Mouse (Mus musculus): ENCODE data around the gene Tmem54. TPM values are rescaled to one million over a fixed set of nuclear protein-coding genes. Genes with fewer than 3 reads are reported as not detected.

The Tmem54 gene
- polyA plus RNA-seq, 1 experiment: not detected

DNA sequence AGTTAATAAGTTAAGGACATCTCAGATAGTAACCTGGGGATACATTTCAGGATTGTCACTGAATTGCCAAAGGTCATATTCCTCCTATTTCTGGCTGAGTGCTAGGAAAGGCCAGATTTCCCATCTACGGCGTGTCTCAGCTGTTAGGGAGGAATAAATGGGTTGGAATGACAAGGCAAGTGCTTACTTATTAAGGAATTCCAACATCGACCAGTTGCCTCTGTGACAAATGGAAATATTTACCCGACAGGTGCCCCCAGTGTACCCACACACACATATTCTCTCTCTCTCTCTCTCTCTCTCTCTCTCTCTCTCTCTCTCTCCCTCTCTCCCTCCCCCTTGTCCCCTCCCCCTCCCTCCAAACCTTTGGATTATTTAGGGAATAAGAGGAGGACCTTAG, 40.6 kb downstream of the Tmem54 start:
- Histone ChIP-seq H3K27me3 (replicated peaks) (peaks cover 13% of the 10 kb centered on the region), H3K4me3 (replicated peaks) (no peak overlapping the region), H3K4me1 (peaks cover 66% of the 10 kb centered on the region), H3K36me3 (replicated peaks; ENCODE audit: low read length) (peaks cover 50% of the 10 kb centered on the region), H3K9me3 (no peaks in the 10 kb centered on the region)
- TF ChIP-seq GATA1 (IDR thresholded peaks at IDR 0.05; ENCODE audit: borderline replicate concordance, low read length) (no peak), FLI1 (IDR thresholded peaks at IDR 0.05; ENCODE audit: low read length) (no peak)

DNA sequence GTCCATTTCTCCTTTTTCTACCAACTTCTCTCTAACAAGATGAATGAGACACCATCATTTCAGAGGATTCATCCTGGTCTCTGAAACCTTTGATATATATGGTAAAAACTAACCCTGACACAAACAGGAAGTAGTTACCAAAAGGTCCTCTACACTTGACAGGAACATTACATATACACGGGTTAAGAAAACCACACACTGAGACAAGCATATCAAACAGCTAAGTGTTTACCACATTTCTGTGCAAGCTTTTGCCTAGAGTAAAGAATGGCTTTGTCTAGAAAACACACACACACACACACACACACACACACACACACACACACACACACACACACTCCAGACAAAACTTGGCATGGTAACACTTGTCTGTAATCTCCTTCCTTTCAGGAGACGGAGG, 41.0 kb downstream of the Tmem54 start:
- Histone ChIP-seq H3K4me3 (replicated peaks) (no peak overlapping the region), H3K9me3 (no peaks in the 10 kb centered on the region), H3K27me3 (replicated peaks) (peaks cover 11% of the 10 kb centered on the region), H3K4me1 (peaks cover 62% of the 10 kb centered on the region), H3K36me3 (replicated peaks; ENCODE audit: low read length) (peaks cover 55% of the 10 kb centered on the region)
- TF ChIP-seq GATA1 (IDR thresholded peaks at IDR 0.05; ENCODE audit: borderline replicate concordance, low read length) (no peak), FLI1 (IDR thresholded peaks at IDR 0.05; ENCODE audit: low read length) (no peak)

DNA sequence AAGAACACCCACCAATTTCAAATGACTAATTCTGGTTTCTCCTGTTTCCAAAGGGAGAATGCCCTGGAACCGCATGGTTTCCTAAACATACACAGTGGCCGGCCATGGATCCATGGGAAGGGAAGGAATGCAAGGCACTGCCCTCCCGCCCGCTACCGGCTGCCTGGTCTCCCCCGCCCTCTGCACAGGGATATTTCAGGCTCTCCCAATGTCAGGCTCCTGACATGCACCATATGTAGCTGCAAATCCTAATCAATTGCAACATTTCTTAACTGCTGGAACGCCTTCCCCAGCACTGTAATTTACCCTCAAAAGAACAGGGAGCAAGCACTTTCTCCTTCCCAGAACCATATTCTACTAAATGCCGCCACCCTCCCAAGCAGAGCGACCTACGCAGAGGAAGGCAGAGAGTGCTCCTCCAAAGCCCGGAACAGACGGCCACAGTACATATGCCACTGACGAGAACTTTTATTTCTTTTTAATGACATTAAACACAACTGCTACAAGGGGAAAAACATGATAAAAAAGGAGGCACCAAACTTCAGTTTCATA, 42.3 kb downstream of the Tmem54 start:
- H3K4me1 ChIP-seq: peaks cover 50% of the 10 kb centered on the region
- no peaks in the 10 kb centered on the region for H3K9me3 ChIP-seq
- peaks cover 67% of the 10 kb centered on the region for H3K36me3 ChIP-seq (replicated peaks; ENCODE audit: low read length)
- no peak overlapping the region for H3K4me3 ChIP-seq (replicated peaks)
- TF ChIP-seq GATA1 (IDR thresholded peaks at IDR 0.05; ENCODE audit: borderline replicate concordance, low read length) (no peak), FLI1 (IDR thresholded peaks at IDR 0.05; ENCODE audit: low read length) (no peak)
- H3K27me3 ChIP-seq (replicated peaks): peaks cover 5% of the 10 kb centered on the region

DNA sequence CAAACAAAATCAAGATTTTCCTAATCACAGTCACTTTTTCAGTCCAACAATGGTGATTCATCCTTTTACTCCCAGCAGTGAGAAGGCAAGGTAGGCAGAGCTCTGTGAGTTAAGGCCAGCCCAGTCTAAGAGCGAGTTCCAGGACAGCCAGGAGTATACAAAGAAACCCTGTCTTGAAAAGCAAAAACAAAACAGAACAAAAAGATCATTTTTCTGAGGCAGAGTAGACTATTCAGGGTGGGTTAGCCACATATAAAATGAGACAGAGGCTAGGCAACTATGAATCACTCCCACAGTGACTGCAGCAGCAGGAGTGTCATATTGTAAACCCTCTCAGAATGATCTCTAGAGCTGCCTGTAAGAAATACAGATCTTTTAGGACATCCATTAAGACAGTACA, 44.0 kb downstream of the Tmem54 start:
- TF ChIP-seq FLI1 (IDR thresholded peaks at IDR 0.05; ENCODE audit: low read length): no peak
- no peak for TF ChIP-seq GATA1 (IDR thresholded peaks at IDR 0.05; ENCODE audit: borderline replicate concordance, low read length)
- no peaks in the 10 kb centered on the region for H3K27me3 ChIP-seq (replicated peaks)
- peaks cover 76% of the 10 kb centered on the region for H3K36me3 ChIP-seq (replicated peaks; ENCODE audit: low read length)

DNA sequence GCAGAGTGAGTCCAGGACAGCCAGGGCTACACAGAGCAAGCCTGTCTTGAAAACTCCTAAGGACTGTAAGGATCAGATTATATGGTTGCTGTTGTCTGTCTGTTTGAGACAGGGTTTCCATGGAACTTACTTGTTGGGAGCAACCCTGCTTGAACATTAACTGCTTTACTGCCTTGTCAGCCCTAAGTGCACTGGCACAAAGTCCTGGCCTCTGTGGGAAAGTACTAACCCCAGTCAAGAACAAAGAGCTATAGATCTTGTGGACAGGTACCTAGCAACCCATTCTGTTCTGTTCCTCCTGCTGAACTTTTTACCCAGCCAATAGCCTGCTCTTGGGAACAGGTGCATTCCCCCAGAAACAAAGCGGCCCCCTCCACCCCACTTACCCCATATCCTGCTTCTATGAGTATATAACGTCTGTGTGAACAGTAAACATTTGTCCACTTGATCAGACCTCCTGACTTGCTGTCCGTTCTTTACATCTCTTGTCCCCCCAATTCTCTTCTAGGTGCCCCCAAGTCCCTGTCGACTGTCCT, 46.0 kb downstream of the Tmem54 start:
- TF ChIP-seq FLI1 (IDR thresholded peaks at IDR 0.05; ENCODE audit: low read length): no peak
- no peak for TF ChIP-seq GATA1 (IDR thresholded peaks at IDR 0.05; ENCODE audit: borderline replicate concordance, low read length)
- Histone ChIP-seq H3K4me3 (replicated peaks) (no peak overlapping the region), H3K36me3 (replicated peaks; ENCODE audit: low read length) (peaks cover 85% of the 10 kb centered on the region), H3K4me1 (peaks cover 20% of the 10 kb centered on the region), H3K27me3 (replicated peaks) (no peaks in the 10 kb centered on the region), H3K9me3 (no peaks in the 10 kb centered on the region)

More for the DNA sequence above, 44.0 kb downstream of the Tmem54 start:
- Histone ChIP-seq H3K9me3 (no peaks in the 10 kb centered on the region), H3K4me1 (peaks cover 34% of the 10 kb centered on the region), H3K4me3 (replicated peaks) (no peak overlapping the region)

DNA sequence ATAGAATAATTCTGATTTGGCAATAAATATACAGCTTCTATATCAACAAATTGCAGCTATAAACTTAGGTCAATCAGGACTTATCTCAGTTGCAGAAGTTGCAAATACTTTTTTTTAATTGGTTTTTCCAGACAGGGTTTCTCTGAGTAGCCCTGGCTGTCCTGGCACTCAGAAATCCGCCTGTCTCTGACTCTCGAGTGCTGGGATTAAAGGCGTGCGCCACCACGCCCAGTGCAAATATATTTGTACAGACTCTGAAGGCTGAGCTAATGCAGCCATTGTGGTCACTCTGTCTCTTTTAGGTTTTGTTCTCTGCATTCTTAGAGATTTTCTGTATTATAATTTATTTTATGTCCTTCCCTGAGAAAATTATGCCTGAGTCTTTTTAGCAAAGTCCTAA, 52.2 kb downstream of the Tmem54 start:
- TF ChIP-seq FLI1 (IDR thresholded peaks at IDR 0.05; ENCODE audit: low read length) (no peak), GATA1 (IDR thresholded peaks at IDR 0.05; ENCODE audit: borderline replicate concordance, low read length) (no peak)
- H3K4me1 ChIP-seq: no peaks in the 10 kb centered on the region
- H3K4me3 ChIP-seq (replicated peaks): no peak overlapping the region
- H3K36me3 ChIP-seq (replicated peaks; ENCODE audit: low read length): peaks cover 67% of the 10 kb centered on the region
- no peaks in the 10 kb centered on the region for H3K9me3 ChIP-seq
- no peaks in the 10 kb centered on the region for H3K27me3 ChIP-seq (replicated peaks)

DNA sequence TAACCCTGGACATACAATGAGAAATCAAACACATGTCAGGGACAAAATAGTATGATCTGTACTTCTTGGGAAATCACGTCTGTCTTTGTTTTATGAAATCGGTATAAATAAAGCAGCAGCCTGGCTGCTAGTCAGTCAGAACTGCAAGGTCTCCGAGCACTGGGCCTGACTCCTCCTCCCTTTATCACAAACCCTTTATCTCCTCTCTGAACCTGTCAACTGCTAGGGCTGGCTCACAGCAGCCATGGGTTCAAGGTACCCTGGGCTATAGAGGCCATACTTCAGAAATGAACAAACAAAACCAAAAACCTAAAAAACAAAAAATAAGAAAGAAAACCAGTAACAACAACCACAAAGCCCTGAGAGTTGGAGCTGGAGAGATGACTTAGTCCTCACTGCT, 53.2 kb downstream of the Tmem54 start:
- no peaks in the 10 kb centered on the region for H3K4me1 ChIP-seq
- TF ChIP-seq GATA1 (IDR thresholded peaks at IDR 0.05; ENCODE audit: borderline replicate concordance, low read length): no peak
- TF ChIP-seq FLI1 (IDR thresholded peaks at IDR 0.05; ENCODE audit: low read length): no peak
- H3K4me3 ChIP-seq (replicated peaks): no peak overlapping the region
- H3K9me3 ChIP-seq: no peaks in the 10 kb centered on the region
- H3K36me3 ChIP-seq (replicated peaks; ENCODE audit: low read length): peaks cover 64% of the 10 kb centered on the region
- no peaks in the 10 kb centered on the region for H3K27me3 ChIP-seq (replicated peaks)

DNA sequence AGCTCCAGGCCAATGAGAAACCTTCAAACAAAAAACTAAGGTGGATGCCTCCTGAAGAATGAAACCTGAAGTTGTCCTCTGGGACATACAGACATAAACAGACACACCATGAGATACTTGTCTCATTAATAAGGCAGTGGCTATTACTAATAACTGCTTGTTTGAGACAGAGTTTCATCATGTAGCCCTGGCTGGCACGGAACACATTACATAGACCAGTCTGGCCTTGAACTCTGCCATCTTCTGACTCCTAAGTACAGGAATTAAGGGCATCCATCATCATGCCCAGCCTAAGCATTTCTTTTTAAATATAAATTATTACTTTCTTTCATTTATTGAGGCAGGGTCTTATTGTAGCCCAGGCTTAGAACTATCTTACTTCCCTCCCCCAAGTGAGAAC, 55.7 kb downstream of the Tmem54 start:
- TF ChIP-seq GATA1 (IDR thresholded peaks at IDR 0.05; ENCODE audit: borderline replicate concordance, low read length): no peak
- TF ChIP-seq FLI1 (IDR thresholded peaks at IDR 0.05; ENCODE audit: low read length): no peak
- H3K4me3 ChIP-seq (replicated peaks): no peak overlapping the region
- H3K36me3 ChIP-seq (replicated peaks; ENCODE audit: low read length): peaks cover 64% of the 10 kb centered on the region
- H3K27me3 ChIP-seq (replicated peaks): no peaks in the 10 kb centered on the region
- no peaks in the 10 kb centered on the region for H3K9me3 ChIP-seq
- no peaks in the 10 kb centered on the region for H3K4me1 ChIP-seq

Other genes starting within 250 kb of the Tmem54 start
- 0.53 and 1.6 TPM in 2 replicates for gene Trim62, start 222.0 kb upstream of the Tmem54 start, polyA plus RNA-seq (2012; ENCODE audit: insufficient read depth, low replicate concordance)
- 7.6 and 12.2 TPM in 2 replicates for gene Azin2, start 143.1 kb upstream of the Tmem54 start, polyA plus RNA-seq (2012; ENCODE audit: insufficient read depth, low replicate concordance)
- 29.1 and 128 TPM in 2 replicates for gene Ak2, start 113.6 kb upstream of the Tmem54 start, polyA plus RNA-seq (2012; ENCODE audit: insufficient read depth, low replicate concordance)
- 696 and 878 TPM in 2 replicates for gene Rnf19b, start 47.3 kb upstream of the Tmem54 start, polyA plus RNA-seq (2012; ENCODE audit: insufficient read depth, low replicate concordance)
- not detected in 2 replicates for gene Hpca, start 16.5 kb downstream of the Tmem54 start, polyA plus RNA-seq (2012; ENCODE audit: insufficient read depth, low replicate concordance)
- gene Fndc5, start 31.5 kb downstream of the Tmem54 start, polyA plus RNA-seq (2012; ENCODE audit: insufficient read depth, low replicate concordance): 0.80 TPM in 1 of 2 replicates, not detected in the other
- 0.90 and 2.0 TPM in 2 replicates for gene S100pbp, start 84.2 kb downstream of the Tmem54 start, polyA plus RNA-seq (2012; ENCODE audit: insufficient read depth, low replicate concordance)
- 2.2 and 17.4 TPM in 2 replicates for gene Yars, start 84.2 kb downstream of the Tmem54 start, polyA plus RNA-seq (2012; ENCODE audit: insufficient read depth, low replicate concordance)
- 6.4 and 8.7 TPM in 2 replicates for gene C77080, start 155.9 kb downstream of the Tmem54 start, polyA plus RNA-seq (2012; ENCODE audit: insufficient read depth, low replicate concordance)
- gene Sync, start 182.1 kb downstream of the Tmem54 start, polyA plus RNA-seq (2012; ENCODE audit: insufficient read depth, low replicate concordance): not detected in 2 replicates
- 2.0 and 20.5 TPM in 2 replicates for gene Rbbp4, start 229.8 kb downstream of the Tmem54 start, polyA plus RNA-seq (2012; ENCODE audit: insufficient read depth, low replicate concordance)
- gene Zbtb8os, start 230.1 kb downstream of the Tmem54 start, polyA plus RNA-seq (2012; ENCODE audit: insufficient read depth, low replicate concordance): 3.9 TPM in 1 of 2 replicates, not detected in the other

Measured in megakaryocyte, embryonic 14.5 days (primary cell).